Mouse (Mus musculus) monocyte, adult 5-6 weeks (primary cell): ENCODE measurements around the gene Snap47. TPM values are rescaled to one million over a fixed set of nuclear protein-coding genes. Genes with fewer than 3 reads are reported as not detected.

Experiments
- ATAC-seq: fragments of 153-309, 156-312 bp; replicated peaks from 2 replicates; pipeline ENCODE4 v1.8.0; 2017; ENCODE audit warnings: mild to moderate bottlenecking; ENCODE audit not compliant: low TSS enrichment, insufficient number of reproducible peaks, severe bottlenecking, poor library complexity, low FRiP score
- total RNA-seq: library from RNA; stranded (forward); fragments of 200-1000, 200-491, 200-594 nt; gene quantifications from 3 replicates; pipeline ENCODE4 v1.2.3, GENCODE M21; 2017

The Snap47 gene
- total RNA-seq = 5.6 to 17.7 TPM (median 6.0 TPM) in 3 replicates

GRCm38 (mm10) chr11:59451086-59451485, at the start of gene Snap47:
TSS of gene Snap47 (minus strand) at chr11:59451186.
- no peak for ATAC-seq

- no peak for ATAC-seq
These were observed 46.8 kb upstream of the Snap47 start for GRCm38 (mm10) chr11:59497747-59498146.

GRCm38 (mm10) chr11:59496672-59497310, 45.8 kb upstream of the Snap47 start:
- ATAC-seq = no peak

- no peak for ATAC-seq
These were observed 35.2 kb upstream of the Snap47 start for GRCm38 (mm10) chr11:59486222-59486621.

GRCm38 (mm10) chr11:59485641-59486040, 34.7 kb upstream of the Snap47 start:
- ATAC-seq = no peak

- no peak; the same call in 1 of the 2 replicates for ATAC-seq
These were observed 32.2 kb upstream of the Snap47 start for GRCm38 (mm10) chr11:59483212-59483611.

- ATAC-seq = no peak
These were observed 26.3 kb upstream of the Snap47 start for GRCm38 (mm10) chr11:59477240-59477639.

GRCm38 (mm10) chr11:59472326-59472677, 21.3 kb upstream of the Snap47 start, which contains the start of gene Zfp867:
TSS of gene Zfp867 (minus strand) at chr11:59472474.
- peak; percentile 91 for ATAC-seq

GRCm38 (mm10) chr11:59471413-59472325, 20.7 kb upstream of the Snap47 start:
- ATAC-seq = no peak

GRCm38 (mm10) chr11:59460459-59460858, 9.5 kb upstream of the Snap47 start:
- no peak for ATAC-seq

GRCm38 (mm10) chr11:59458973-59459372, 8.0 kb upstream of the Snap47 start:
- ATAC-seq = no peak

- ATAC-seq = no peak
These were observed 5.9 kb upstream of the Snap47 start for GRCm38 (mm10) chr11:59456891-59457290.

- no peak for ATAC-seq
These were observed 5.4 kb upstream of the Snap47 start for GRCm38 (mm10) chr11:59456346-59456745.

- ATAC-seq = peak; percentile 42
These were observed 685 bp downstream of the Snap47 start for GRCm38 (mm10) chr11:59450230-59450771.

- ATAC-seq = peak; percentile 69
These were observed 1.2 kb downstream of the Snap47 start, which contains the start of gene Jmjd4 for GRCm38 (mm10) chr11:59449741-59450229. TSS of gene Jmjd4 (plus strand) at chr11:59450045.

GRCm38 (mm10) chr11:59443102-59443501, 7.9 kb downstream of the Snap47 start:
- ATAC-seq = no peak

GRCm38 (mm10) chr11:59437954-59438353, 13.0 kb downstream of the Snap47 start:
- no peak for ATAC-seq

GRCm38 (mm10) chr11:59432261-59432660, 18.7 kb downstream of the Snap47 start:
- no peak for ATAC-seq

GRCm38 (mm10) chr11:59429959-59430358, 21.0 kb downstream of the Snap47 start:
- no peak for ATAC-seq
